Mouse (Mus musculus) T-helper 17 cell (primary cell): ENCODE results near the gene Olfr287.

Source experiments
- in situ Hi-C, 2 experiments: fragments of 300-600 bp; cut with MboI, MseI; formaldehyde crosslinking; loops; 1 replicate in 1 of 2; 2 replicates in 1 of 2; pipeline ENCODE4 v1.15.1; 2025; ENCODE audit warnings: high pct_unique_total_duplicates in 2 of 2

Gene Olfr287

DNA sequence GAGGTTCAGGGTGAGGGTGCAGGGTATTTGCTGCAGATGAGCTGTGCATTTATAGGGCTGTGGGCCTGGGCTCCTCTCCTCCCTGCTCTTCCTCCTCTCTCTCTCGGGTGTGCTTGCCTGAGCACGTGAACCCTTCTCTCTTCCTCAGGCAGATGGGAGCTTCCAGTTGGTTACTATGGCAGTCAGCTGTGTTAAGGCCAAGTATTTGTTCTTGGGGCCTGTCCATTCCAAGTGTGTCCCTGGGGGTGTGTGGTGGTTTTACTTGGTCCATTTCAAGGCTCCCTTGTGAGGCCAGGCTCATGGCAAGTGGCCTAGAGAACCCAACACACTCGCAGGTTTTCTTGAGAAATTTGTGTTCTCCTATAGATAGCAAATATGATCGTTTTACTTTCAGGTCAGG, at the start of gene Olfr287, which contains the start of gene Gm44579:
Gene Olfr287 (minus strand): TSS at position 180 of the 400 bp plus-strand sequence.
Gene Gm44579 (minus strand): TSS at position 101 of the 400 bp plus-strand sequence.
- in situ Hi-C loops: loop anchor here in 1 of 2 experiments (25.0 kb wide), 1 partner anchor 1291 kb away; no protein-coding TSS in a partner anchor

DNA sequence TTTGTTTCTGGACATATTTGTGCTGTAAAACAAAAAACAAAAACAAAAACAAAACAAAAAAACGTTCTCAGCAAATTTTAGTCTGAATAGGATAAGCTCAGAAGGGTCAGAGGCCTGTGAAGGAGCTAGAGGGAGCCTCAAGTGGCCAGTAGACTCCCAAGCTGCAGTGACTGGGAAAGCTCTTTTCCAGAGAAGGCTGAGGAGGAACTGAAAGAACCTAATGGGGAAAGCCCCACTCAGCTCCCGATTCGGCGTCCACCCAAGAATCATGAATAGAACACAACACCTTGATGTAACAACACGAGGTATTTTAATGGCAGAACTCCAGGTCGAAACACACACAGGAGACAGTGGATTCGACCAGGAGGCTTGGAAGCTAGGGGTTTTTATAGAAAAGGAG, 36.9 kb upstream of the Olfr287 start:
- in situ Hi-C loops: no loop called here

DNA sequence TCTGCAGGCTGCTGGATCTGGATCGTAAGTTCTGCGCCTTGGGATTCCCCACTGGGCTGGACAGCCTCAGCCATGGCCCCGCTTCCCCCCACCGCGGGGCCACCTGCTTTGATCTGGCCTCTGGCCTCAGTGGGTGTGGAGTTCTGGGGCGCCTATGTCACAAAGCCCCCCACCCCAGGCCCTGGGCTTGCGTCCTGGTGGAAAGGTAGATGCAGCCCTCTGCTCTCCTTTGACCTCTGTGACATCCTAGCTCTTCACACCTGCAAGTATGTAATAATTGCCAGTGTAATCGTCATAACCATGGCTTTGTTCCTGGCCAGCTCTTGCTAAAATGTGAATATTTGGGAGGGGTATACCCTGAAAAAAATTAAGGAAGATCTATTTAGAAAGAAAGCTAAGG, 36.3 kb upstream of the Olfr287 start, which contains the start of gene H1fnt:
Gene H1fnt (minus strand): TSS at position 101 of the 400 bp plus-strand sequence.
- in situ Hi-C loops: no loop called here

DNA sequence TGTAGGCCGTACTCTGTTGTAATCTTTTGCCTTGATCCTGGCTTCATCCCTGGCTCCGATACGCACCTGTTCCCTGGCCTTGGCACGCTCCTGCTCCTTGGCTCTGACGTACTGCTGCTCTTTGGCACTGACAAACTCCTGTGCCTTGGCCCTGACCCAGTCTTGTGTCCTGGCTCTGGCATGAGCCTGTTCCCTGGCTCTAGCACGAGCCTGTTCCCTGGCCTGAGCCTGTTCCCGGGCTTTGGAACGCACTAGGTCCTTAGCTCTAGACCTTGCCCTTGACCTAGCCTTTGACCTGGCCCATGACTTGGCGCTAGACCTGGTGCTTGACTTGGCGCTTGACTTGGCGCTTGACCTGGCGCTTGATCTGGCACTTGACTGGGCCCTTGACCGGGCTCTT, 35.4 kb upstream of the Olfr287 start:
- in situ Hi-C loops: no loop called here

DNA sequence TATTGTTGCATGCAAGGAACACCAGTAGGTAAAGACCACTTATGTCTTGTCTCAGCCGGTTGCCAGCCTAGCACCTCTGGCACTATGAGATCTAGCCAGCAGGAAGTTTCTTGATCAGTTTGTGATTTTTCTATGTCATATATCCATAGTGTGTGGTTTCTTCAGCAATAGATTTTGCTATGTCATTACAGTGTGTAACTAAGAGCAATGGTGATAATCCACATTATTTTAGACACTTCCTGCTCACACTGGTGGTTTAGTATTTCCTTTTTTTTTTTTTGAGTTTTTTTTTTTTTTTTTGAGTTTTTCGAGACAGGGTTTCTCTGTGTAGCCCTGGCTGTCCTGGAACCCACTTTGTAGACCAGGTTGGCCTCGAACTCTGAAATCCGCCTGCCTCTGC, 14.6 kb upstream of the Olfr287 start:
- in situ Hi-C loops: no loop called here

DNA sequence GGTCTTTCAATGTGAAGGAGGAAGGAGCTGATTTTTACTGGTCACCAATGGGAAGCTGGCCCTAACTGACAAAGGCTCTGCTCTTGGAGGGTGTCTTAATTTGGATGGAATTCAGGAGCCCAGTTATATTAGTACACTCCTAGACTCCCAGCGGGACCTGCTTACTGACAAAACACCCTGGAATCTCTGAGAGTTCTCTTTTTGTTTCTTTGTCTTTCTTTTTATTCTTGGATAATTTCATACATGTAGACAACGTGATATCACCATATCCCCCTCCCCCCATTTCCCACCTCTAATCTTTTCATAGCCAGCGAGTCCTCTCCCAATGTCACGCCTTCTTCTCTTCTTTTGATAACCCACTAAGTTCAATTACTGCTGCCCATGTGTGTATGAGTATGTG, 13.5 kb upstream of the Olfr287 start, which contains the start of gene Olfr286:
Gene Olfr286 (minus strand): TSS at position 101 of the 400 bp plus-strand sequence.
- in situ Hi-C loops: no loop called here

DNA sequence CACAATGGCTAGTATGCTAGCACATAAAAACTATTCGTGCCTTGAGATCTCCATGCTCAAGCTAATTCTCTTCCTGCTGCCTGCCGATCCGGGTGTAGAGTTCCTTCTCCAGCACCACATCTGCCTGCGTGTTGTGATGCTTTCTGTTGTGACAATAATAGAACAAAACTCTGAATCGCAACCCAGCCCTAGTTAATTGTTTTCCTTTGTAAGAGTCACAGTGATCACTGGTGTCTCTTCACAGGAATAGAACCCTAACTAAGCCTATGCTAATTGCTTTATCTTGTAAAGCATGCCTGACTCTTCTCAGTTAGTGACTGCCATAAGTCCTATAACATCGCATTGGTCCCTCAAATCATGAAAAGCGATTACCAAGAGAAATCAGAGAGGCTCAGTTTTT, 5.2 kb upstream of the Olfr287 start:
- in situ Hi-C loops: no loop called here

DNA sequence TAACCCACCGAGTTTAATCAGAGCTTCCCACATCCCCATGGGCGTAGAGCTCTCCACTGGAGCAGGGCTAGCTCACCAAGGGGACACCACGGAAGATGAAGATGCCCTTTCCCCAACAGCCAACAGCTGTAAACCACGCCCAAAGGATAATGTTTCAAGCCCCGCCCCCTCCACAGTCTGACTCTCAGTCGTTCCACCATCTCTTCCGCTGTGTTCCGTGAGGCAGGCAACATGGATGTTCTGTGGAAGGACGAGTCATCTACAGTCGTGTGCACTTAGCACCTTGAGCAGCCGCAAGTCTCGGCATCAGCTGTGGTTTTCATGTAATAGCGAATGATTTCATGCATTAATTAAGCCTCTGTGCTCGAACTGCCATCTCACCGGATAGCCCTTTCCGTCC, 4.8 kb upstream of the Olfr287 start:
- in situ Hi-C loops: no loop called here

DNA sequence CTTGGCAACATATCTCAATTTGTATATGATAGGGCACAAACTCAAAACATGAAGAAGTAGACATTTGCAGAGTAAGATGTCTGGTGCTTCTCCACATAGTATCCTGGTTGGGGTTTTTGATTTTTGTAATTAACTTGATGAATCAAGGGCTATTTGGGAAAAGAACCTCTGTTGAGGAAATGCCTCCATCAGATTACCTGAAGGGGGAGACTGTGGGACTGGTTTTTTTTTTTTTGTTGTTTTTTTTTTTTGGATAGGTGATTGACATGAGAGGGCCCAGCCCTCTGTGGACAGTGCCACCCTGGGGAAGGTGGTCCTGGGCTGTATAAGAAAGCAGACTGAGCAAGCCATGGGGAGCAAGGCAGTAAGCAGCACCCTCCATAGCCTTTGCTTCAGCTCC, 1.5 kb upstream of the Olfr287 start:
- in situ Hi-C loops: loop anchor here in 1 of 2 experiments (25.0 kb wide), 1 partner anchor 1290 kb away; no protein-coding TSS in a partner anchor

DNA sequence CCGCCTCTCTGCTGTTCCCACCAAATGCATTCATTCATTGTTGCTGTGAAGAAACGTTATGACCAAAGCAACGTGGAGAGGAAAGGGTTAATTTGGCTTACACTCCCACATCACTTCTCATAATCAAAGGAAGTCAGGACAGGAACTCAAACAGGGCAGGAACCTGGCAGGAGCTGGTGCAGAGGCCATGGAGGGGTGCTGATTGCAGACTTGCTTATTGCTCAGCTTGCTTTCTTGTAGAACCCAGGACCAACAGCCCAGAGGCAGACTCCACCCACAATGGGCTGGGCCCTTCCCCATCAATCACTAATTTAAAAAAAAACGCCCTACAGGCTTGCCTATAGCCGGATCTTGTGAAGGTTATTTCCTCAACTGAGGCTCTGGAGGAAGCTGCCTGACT, 6.7 kb downstream of the Olfr287 start:
- in situ Hi-C loops: loop anchor here in 1 of 2 experiments (25.0 kb wide), 1 partner anchor 1298 kb away; no protein-coding TSS in a partner anchor

DNA sequence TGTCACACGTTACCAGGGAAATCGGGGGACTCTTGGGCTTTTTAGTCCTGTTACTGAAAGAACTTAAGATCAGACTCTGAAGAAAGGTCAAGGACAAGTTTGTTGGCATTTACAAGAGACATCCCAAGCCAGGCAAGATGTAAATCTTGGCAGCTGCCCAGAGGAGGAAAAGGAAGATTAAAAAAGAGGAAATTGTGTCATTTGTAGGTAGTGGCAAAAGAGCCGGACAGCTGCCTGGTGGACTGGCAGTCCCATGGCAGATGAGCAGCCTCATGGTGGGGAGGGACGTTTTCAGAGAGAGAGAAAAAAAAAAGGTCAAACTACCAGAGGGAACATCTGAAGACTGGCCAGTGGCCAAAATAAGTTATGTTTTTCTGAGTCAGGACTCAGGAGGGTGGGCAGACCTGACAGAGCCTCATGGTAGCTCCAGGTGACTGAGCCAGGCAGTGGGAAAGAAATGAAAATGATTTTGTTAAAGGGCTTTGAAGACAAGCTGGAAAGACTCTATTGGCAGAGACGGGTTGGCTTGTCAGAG, 7.5 kb downstream of the Olfr287 start:
- in situ Hi-C loops: loop anchor here in 1 of 2 experiments (25.0 kb wide), 1 partner anchor 1299 kb away; no protein-coding TSS in a partner anchor

DNA sequence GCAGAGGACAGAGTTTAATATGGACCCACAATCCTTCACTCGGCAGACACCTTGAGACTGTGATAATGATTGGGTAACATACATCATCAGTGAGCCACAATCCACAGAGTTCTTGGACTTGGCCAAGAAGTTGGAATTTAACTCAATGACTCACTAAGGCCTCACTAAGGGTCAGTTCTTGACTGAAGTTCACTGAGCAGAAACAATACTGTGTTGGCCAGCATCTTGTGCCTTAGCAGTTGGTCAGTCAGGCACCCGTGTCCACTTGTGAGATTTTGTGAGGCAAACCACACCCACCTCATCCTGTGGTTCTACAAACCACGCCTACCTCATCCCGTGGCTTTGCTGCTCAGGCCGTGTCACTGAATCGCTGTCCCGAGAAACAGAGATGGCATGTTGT, 11.2 kb downstream of the Olfr287 start:
- in situ Hi-C loops: loop anchor here in 1 of 2 experiments (25.0 kb wide), 1 partner anchor 1303 kb away; no protein-coding TSS in a partner anchor

DNA sequence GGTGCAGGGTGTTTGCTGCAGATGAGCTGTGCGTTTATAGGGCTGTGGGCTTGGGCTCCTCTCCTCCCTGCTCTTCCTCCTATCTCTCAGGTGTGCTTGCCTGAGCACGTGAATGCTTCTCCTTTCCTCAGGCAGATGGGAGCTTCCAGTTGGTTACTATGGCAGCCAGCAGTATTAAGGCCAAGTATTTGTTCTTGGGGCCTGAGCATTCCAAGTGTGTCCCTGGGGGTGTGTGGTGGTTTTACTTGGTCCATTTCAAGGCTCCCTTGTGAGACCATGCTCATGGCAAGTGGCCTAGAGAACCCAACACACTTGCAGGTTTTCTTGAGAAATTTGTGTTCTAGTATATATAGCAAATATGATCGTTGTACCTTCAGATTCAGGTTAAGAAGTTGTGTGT, 25.4 kb downstream of the Olfr287 start, which contains the start of gene Olfr288:
Gene Olfr288 (minus strand): TSS at position 101 of the 400 bp plus-strand sequence.
- in situ Hi-C loops: no loop called here

DNA sequence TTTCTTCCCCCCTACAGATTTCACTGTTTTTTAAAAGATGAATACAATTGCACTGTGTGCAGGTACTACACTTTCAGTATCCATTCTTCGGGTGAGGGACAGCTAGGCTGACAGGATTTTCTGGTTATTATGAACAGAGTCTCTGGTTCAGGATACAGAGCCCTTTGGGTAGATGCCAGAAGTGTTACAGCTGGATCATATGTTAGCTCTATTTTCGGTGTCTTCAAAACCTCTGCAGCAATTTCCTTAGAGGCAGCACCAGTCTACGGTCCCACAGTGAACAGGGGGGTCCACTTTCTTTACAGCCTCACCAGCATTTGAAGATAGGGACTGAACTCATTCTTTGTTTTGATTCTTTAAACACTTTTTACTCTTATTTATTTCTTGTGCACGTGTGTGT, 36.4 kb downstream of the Olfr287 start:
- in situ Hi-C loops: no loop called here

DNA sequence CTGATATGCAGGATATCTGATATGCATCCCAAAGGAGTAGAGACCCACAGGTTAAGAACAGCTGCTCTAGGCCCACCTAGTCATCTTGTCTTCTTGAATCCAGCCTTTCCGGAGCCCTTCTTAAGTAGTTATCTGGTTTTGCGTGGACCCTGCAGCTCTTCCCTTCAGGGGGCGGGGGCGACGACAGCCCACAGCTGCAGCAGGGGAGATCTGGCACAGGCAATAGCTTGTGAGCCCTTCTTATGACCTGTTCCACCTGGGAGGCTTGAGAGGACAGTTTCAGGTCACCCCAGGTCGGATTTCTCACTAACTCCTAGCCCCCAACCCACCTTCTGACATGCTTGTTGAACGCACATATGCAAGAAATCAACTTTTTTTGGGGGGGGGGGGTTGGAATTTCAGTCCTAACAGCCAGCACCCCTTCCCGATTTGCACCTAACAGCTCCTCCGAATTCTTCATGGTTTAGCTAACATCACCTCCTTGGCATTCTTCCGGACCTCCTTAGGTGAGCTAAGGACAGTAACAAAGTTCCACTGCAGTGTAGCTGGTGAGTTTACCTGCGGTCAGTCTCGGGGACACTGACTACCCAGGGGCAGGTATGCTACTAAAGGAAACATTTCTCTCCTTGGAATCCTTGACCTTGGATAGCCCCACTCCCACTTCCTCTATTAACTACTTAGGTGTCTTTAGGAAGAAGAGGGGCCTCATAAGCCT, 38.8 kb downstream of the Olfr287 start:
- in situ Hi-C loops: no loop called here

DNA sequence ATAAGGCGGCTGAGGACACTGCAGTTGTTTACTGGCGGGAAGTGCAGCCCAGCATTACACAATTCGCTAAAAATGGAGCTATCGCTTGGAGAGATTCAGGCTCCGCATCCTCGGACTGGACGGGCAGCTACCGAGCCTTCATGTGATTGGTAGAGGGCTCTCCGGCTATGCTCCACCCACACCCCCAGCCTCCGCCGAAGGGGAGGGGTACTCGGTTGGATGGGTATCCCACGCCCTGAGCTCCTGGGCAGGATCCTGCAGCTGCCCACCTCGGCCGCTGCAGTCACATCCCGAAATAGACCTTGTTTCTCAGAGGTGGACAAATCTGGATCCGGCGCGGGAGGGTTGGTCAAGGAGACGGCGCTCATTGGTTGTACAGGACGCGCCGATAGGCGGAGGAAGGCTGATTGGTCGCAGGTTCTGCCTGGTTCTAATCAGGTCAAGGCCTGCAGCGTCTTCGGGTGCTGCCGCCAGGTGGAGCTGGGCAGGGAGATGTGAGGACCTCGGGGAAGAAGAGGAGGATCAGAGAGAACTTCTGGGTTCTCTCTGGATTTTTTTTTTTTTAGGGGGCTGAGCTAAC, 39.6 kb downstream of the Olfr287 start:
- in situ Hi-C loops: no loop called here

DNA sequence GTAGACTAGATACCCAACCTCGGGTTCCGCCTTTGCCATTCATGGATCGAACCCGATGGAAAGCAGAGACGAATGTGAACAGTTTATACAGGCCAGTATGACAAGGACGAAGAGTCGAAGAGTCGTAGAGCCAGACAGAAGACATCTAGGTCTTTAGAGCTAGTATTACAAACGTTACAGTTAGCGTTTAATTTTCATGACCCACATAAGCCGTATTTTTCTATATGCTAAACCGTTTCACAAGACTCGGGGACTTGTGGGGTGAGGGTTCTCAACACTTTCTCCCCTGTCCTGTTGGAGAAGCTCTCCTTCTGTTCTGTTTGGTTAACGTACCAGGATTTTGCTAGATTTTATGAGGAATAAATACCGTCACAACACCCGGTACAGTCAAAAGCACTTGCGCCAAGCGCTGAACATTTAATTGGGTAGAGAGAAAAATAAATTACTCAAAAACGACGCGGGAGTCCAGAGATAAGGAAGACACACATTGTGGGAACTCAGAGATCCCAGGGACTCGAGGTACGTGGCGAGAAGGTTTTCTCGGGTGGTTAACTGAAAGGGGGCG, 40.2 kb downstream of the Olfr287 start:
- in situ Hi-C loops: no loop called here

DNA sequence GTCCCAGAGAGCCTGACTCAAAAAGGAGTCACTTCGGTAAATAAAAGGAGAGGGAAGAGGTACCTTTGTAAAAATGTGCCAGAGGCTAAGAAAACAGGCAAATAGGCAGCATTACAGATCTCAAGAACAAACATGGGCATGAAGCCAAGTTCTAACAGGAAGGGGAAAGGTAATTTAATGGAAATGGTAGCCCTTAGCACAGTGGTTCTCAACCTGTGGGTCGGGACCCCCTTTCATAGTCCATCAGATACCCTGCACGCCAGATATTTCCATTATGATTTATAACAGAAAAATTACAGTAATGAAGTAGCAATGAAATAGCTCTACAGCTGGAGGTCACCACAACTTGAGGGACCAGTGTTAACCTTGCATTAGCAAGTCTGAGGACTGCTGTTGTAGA, 43.5 kb downstream of the Olfr287 start:
- in situ Hi-C loops: no loop called here

DNA sequence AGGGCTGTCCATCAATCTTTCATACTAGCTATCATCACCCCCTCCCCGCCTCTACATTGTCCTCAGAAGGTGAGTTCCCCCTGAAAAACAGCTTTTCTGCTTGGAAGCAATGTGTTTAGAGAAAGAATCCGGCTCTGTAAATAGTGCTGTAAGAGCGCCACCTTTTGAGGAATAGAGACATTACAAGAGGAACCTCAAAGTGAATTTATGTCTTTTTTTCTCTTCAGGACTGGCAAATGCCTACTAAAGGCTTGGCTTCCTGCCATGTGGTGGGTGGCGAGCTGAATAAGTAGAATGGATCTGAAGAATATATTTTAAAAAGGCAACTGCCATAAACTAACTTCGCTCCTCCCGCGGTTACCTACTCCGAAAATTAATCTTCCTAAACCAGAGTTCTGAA, 47.0 kb downstream of the Olfr287 start:
- in situ Hi-C loops: no loop called here

DNA sequence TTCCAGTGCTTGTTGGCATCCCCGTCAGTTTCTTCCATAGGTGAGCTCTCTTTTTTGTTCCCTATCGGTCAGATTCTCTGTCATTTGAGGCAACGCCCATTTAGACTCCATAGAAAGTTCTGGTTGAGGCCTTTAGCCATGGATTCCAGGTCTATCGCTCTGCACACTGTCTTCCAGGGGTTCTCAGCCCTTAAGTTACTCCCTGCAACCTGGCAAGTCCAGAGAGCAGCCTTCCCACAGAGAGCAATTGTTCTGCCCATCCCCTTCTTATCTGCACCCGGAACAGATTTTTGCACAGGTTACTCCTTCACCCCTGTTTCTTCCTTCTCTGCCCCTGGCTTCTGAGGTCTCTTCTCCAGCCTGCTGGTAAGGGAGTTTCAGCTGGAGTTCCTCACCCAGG, 48.7 kb downstream of the Olfr287 start:
- in situ Hi-C loops: no loop called here

DNA sequence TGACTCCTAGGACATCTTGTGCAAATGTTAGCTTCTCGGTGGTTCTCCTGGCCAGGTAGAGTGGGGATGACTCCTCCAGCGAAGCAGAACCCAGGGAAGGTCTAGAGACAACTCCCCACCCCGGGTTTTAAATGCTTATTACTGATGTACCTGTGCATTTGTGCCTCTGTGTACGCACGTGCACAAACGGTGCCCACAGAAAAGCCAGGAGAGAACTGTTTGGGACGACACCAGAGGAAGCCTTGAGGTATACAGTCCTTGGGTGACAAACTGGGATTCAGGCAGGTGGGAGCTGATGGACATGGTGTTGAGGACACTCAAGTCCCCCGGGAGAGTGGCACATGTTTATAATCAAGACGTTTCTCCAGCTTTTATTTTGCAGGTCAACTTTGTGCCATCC, 49.9 kb downstream of the Olfr287 start:
- in situ Hi-C loops: no loop called here

DNA sequence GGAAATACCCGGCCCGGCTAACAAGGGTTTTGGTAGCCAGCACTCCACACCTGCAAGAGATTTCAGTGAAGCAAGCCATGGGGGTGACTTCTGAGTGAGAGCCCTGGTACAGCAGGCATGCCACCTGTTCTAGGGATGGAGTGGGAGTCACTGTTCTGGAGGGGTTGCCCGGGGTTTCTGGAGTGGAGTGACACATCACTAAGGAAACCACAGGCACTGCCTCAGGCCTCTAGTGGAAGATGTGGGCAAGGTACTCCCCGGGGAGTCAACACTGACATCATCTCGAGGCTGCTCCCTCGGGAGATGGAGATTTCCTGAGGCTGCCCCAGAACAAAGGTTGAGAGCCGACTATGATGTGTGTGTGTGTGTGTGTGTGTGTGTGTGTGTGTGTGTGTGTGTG, 50.5 kb downstream of the Olfr287 start:
- in situ Hi-C loops: no loop called here
